Mouse (Mus musculus) layer of hippocampus, adult 9-11 months (tissue): ENCODE data around the gene Ifnar1.
"Not testable (repeated sequence)": the region's sequence is repeated elsewhere in the genome, so short reads cannot be mapped to it uniquely, and the experiment has no call there.

ENCODE experiments used
- DNase-seq: peaks from one replicate; pipeline ENCODE4 v3.0.0; 2022

The Ifnar1 gene

DNA sequence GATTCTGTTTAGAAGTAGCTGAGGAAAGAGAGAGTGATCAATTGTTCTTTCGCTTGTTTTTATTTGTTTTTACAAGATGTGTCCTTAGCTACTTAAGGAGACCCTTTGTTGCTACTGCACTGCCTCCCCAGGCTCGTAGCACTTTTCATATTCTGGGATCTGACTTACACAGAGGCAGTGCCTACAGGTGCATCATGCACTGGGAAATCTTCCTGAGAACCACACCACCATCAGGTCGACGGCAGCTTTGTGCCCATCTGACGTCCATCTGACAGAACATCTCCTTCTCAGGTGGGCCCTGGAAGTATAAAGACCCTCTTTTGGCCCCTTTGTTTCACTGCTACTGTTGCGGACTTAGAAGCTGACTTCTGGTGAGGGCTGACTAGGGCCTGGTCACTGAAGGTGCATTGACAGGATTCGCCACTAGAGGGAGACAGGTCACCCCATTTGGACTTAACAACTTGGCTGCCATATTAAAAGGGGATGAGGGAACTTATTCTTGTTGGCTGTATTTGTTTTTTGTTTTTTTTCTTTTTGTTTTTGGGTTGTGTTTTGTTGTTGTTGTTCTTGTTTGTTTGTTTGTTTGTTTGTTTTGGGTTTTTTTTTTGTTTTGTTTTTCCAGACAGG, 27.2 kb downstream of the Ifnar1 start:
- DNase-seq, result peak; percentile 79

GRCm38 (mm10) chr16:91513099-91513498, 28.1 kb downstream of the Ifnar1 start:
- DNase-seq, result no peak

DNA sequence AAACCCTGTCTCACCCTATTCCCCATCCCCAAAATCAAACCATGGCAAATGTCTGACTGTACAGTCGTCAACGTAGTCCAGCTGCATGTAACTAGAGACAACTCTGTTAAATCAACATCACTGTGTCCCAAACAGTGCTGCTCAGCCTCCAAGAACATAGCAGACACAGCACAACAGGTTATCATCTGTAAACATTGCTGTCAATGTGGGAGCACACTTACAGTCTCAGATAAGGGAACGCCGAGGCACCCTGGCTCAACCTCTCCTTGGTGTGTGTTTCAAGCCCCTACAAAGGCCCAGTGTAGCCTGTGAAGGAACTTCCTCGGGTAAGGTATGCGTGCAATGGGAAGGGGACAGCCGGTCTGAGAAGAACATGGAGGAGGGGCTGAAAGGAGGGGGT, 32.0 kb downstream of the Ifnar1 start:
- no peak for DNase-seq

- DNase-seq, result no peak
Observed at GRCm38 (mm10) chr16:91522040-91522439, 37.0 kb downstream of the Ifnar1 start.

GRCm38 (mm10) chr16:91522479-91523309, 37.7 kb downstream of the Ifnar1 start:
- DNase-seq, result peak; percentile 81

DNA sequence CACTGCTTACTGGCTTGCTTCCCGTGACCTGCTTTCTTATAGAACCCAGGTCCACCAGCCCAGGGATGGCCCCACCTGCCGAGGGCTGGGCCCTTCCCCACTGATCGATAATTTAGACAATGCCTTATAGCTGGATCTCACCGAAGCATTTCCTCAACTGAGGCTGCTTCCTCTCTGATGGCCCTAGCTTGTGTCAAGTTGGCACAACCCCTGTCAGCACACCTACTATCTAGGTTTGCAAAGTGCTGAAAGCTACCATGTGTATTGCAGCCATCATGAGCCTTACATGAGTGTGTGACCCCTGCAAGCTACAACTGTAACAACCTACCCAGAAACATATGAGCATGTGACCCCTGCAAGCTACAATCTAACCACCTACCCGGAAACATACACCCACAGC, 39.2 kb downstream of the Ifnar1 start:
- DNase-seq, result no peak

- no peak for DNase-seq
Observed at GRCm38 (mm10) chr16:91526274-91526673, 41.2 kb downstream of the Ifnar1 start.

DNA sequence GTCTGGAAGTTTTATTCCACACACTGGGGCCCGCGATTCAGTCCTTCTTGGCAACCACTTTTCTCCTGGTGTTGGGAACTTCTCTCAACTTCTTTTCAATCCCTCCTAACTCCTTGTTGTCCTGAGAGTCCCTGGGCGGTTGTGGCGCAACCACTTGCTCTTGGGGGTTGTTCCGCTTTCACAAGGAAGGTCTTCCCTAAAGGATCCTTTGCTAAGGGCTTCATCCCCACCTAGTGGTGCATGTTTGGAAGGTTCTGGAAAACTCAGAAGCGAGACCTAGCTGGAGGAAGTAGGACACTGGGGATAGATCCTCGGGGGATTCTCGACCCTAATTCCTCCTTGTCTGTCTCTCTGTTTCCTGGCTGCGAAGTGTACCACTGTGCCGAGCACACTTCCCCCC, 42.0 kb downstream of the Ifnar1 start:
- DNase-seq, result peak; percentile 73

DNA sequence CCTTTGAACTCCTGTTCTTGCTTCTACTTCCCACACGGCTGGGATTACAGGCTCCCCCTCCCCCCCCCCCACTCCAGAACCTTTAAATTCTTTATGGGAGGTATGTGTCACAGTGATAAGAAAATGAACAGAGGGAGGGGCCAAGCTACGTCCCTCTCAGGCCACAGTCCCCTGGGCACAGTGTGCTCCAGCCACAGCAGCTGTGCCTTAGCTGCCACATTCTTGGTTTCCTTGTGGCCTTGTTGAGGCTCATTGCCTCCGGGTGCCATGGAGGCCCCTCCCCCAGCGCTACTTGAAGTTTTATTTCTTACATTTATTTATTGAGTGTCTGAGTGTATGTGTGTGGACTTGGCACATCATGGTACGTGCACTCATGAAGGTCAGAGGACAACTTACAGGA, 42.5 kb downstream of the Ifnar1 start:
- no peak for DNase-seq

DNA sequence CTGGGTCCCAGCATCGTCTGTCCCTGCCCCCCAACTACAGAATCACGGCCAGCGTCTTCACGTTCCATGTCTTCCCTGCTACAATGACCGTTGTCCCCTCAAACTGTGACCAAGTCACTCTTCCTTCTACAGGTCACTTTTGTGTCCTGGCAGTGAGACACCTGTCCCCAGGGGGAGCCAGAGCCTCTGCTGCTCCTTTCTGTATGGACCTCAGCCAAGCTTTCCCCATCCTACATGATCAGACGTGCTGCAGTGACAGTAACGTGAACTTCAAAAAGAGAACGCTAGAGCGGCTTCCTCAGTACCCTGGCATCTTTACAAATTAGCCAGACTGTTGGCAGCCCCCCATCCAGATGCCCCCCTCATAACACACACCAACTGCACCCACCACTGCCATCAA, 43.5 kb downstream of the Ifnar1 start:
- no peak for DNase-seq

GRCm38 (mm10) chr16:91530830-91531229, 45.8 kb downstream of the Ifnar1 start:
- not testable (repeated sequence) for DNase-seq

DNA sequence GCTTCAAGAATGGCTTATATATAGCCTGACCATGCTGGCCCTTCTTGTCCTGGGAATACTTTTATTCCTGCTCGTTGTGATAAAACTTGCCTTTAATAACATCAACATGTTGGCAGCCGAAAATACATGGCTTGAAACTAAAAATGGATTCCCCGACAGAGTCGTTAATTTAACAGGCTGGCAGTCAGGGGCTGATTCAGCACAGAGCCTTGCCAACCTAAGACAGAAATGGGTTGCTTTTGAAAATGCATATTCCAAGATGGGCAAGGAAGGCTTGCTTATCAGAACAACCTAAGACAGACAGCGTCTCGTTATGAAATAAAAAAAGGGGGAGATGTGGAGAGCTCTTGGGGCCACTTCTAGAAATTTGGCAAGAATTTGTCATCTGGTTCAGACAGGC, 46.8 kb downstream of the Ifnar1 start:
- no peak for DNase-seq

GRCm38 (mm10) chr16:91532429-91532828, 47.4 kb downstream of the Ifnar1 start:
- no peak for DNase-seq

DNA sequence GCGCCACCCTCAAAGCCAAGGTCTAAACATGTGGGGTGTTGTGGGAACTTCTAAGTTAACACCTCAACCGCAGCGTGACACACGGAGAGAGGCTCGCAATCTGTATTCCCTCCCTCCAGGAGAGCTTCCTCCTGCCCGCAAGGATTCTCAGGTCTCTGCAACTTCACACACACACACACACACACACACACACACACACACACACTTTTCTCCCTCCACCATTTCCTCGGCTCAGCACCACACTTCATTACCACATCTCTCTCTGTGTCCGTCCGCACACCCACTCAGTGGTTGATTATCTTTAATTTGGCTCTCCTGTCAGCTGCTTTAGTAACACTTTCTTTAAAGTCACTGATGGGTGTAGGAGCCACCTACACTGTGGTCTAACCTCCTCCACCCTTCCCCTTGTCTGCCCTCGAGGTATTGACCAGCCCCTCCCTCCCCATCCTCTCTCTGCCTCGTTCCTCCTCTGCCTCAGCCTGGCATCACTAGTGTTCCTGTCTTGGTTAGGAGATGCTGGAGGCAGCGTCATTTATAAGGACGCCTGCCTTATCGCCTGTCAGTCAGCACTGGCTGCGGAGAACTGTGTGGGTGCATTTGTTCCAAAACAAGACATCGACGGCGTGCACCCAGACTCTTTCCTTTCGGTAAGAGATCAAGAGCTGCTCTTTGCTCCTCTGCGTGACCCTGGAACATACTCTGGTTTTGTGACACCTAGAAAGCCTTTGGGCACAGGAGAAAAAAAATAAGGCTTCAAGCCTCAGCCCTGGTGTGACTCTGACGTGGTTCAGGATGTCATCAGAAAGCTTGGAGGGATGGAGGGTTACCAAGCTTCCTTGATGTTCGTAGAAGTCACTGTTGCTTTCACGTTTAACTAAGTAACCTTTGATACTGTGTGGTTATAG, 48.3 kb downstream of the Ifnar1 start:
- no peak for DNase-seq

GRCm38 (mm10) chr16:91534477-91534876, 49.4 kb downstream of the Ifnar1 start:
- DNase-seq, result no peak

- DNase-seq, result no peak
Observed at GRCm38 (mm10) chr16:91534888-91535287, 49.9 kb downstream of the Ifnar1 start.

GRCm38 (mm10) chr16:91536372-91536771, 51.3 kb downstream of the Ifnar1 start:
- no peak for DNase-seq

GRCm38 (mm10) chr16:91537065-91537464, 52.0 kb downstream of the Ifnar1 start:
- DNase-seq, result no peak

- no peak for DNase-seq
Observed at GRCm38 (mm10) chr16:91538051-91538450, 53.0 kb downstream of the Ifnar1 start.

- DNase-seq, result no peak
Observed at GRCm38 (mm10) chr16:91538513-91538912, 53.5 kb downstream of the Ifnar1 start.

DNA sequence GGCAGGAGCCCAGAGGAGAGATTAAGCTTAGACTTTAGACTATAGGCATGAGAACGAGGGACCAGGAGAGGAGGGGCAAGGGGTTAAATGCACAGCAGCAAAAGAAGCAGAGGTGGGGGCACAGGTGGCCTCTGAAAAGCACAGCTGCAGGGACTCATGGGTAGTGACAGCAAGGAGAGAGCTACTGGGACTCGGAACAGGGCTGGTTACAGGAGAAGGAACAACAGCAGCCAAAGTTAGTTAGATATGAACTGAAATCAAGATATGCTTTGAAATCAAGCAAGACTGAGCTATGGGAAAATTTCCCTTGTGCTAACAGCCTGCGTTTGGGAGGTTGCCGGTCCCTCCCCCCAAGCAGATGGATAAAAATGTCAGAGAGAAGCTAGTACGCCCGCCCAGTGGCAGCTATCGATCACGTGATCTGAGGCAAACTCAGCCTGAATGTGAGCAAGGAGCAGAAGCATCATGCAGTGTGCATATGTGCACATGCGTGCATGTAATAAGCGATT, 56.6 kb downstream of the Ifnar1 start:
- peak; percentile 86 for DNase-seq

DNA sequence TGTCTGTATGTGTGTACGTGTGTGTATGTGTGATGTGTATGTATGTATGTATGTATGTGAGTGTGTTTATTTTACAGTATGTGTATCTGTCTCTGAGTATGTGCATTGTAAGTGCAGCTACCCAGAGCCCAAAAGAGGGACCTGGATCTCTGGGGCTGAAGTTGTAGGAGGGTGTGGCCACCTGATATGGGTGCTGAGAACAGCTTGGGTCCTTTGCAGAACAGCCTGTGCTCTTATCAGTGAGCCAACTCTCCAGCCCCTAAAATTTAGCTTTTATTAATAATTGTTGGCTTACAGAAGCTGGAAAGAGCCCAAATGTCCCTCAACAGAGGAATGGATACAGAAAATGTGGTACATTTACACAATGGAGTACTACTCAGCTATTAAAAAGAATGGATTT, 58.6 kb downstream of the Ifnar1 start:
- DNase-seq, result no peak

DNA sequence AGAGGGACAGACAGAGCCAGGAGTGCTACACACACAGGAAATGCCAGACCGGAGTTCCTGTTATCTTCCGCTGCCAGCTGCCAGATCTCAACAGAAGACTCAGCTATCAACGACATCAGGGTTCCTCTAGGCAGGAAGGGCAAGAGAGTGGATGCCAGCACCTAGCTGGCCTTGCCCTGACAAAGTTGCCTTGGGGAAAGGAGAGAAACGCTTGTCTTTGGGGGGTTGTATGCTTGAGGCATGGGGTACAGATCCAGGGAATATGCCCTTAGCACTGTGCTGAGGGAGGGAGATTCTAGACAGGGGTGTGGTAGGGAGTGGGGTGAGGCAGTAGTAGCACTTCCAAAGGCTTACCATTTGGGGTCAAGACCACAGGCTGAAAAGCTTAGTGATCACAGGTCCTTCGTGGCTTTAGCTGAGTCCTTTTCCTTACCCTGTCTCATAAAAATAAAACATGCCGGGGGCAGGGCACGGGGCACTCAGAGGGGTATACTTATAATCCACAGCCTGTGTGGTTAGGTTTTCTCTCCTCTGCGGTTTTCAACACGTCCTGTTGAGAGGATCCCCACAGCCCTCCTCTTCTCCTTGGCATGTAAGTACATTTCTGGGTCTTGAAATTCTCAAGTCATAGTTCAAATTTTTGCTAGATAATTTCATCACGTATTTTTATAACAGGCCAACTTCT, 60.7 kb downstream of the Ifnar1 start:
- DNase-seq, result no peak
